Mouse (Mus musculus) hindbrain, embryonic 11.5 days (tissue): ENCODE measurements around the gene Tspan31. TPM values are rescaled to one million over a fixed set of nuclear protein-coding genes. Genes with fewer than 3 reads are reported as not detected.
A peak's percentile ranks its signal among the peaks of the same experiment; 100 is the strongest.

Experiments
- ATAC-seq: fragments of 200-750 bp; cut with Nextera tagmentation; 2 replicates; pipeline ENCODE4 v1.8.0; 2017; ENCODE audit warnings: mild to moderate bottlenecking, moderate TSS enrichment, moderate library complexity; ENCODE audit not compliant: low FRiP score
- DNase-seq: peaks from one replicate; pipeline ENCODE4 v3.0.0-alpha.2; 2015; ENCODE audit warnings: low spot score
- H3K27ac ChIP-seq: fragments of 300-500 bp; sonication (generic); 2 replicates; pipeline ENCODE4 v1.5.1; 2014; ENCODE audit warnings: mild to moderate bottlenecking, low read depth, low read length
- H3K27me3 ChIP-seq: fragments of 300-500 bp; sonication (generic); 2 replicates; pipeline ENCODE4 v1.6.1; 2014; ENCODE audit warnings: mild to moderate bottlenecking, low read length, moderate library complexity, mixed read lengths; ENCODE audit not compliant: control insufficient read depth, insufficient read depth
- H3K36me3 ChIP-seq: fragments of 300-500 bp; sonication (generic); 2 replicates; pipeline ENCODE4 v1.6.1; 2014; ENCODE audit warnings: mild to moderate bottlenecking, low read length, moderate library complexity, mixed read lengths; ENCODE audit not compliant: control insufficient read depth, insufficient read depth
- H3K4me1 ChIP-seq: fragments of 300-500 bp; sonication (generic); replicated peaks from 2 replicates; pipeline ENCODE4 v1.6.1; 2014; ENCODE audit warnings: low read length, mixed read lengths; ENCODE audit not compliant: control insufficient read depth, insufficient read depth
- H3K4me2 ChIP-seq: fragments of 300-500 bp; sonication (generic); replicated peaks from 2 replicates; pipeline ENCODE4 v1.6.1; 2014; ENCODE audit warnings: mild to moderate bottlenecking, low read depth, low read length
- H3K4me3 ChIP-seq: fragments of 300-500 bp; sonication (generic); 2 replicates; pipeline ENCODE4 v1.5.1; 2014; ENCODE audit warnings: low read depth, low read length
- H3K9ac ChIP-seq: fragments of 300-500 bp; sonication (generic); 2 replicates; pipeline ENCODE4 v1.6.1; 2014; ENCODE audit warnings: low read depth, low read length
- H3K9me3 ChIP-seq: fragments of 300-500 bp; sonication (generic); 2 replicates; pipeline ENCODE4 v1.6.1; 2016; ENCODE audit warnings: low read length; ENCODE audit not compliant: control insufficient read depth
- WGBS: fragments of 180-500 bp; shearing (Covaris S2); extraction: QIAGEN DNeasy Blood & Tissue Kit; methylation state at CpG from one replicate; pipeline ENCODE4 v1.1.7; 2014; 5-methylcytosine and 5-hydroxymethylcytosine counted together
- polyA plus RNA-seq: library from polyadenylated mRNA; unstranded; fragments of >200 nt; fragmentation: Nextera tagmentation; extraction: Ambion mirVana; gene quantifications from 2 replicates; pipeline ENCODE4 v1.2.1, GENCODE M21; 2014

Tspan31 gene
- polyA plus RNA-seq, 1 experiment from 2014 or later: 140 TPM

DNA sequence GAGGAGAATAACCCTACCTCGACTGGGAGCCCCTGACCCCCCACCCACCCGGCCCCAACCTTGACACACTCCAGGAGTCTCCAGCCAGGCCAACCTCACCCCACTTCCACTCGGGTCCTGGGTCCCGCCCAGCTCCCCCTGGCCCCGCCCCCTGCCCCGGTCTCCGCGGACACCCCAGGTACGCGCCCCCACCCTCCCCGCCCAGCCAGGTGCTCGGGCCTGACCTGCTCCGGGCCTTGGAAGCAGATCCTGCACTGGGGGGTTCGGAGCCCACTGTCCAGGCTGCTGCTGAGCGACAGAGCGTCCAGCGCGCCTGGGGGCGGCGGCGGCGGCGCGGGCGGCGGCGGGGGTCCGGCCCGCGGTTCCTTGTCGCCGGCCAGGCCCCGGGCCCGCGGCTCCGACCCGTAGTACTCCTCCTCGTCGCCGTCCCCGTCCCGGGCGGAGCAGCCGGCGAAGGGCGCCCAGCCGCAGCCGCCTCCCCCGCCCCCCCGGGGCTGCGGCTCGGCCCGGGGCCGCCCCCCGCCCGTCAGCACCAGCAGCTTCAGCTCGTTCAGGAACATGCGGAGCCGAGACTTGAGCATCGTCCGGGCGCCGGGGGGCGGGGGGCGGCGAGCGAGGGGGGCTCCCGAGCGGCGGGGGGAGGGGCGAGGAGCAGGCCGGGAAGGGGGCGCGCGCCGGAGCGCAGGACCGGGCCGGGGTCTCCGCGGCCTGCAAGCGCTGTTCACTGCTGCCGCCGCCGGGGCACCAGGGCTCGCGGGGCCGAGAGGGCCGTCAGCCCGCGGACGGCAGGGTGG, 10.7 kb downstream of the Tspan31 start:
- peak; percentile 63 for DNase-seq
- Histone ChIP-seq H3K4me2 (peak overlapping the region; percentile 98), H3K9me3 (no peaks in the 10 kb centered on the region), H3K9ac (peak overlapping the region; percentile 96), H3K27me3 (no peaks in the 10 kb centered on the region; the same call in 1 of the 2 replicates), H3K4me1 (peaks cover 5% of the 10 kb centered on the region; the same call in 1 of the 2 replicates), H3K27ac (peak overlapping the region; percentile 95), H3K36me3 (peaks cover 7% of the 10 kb centered on the region), H3K4me3 (peak overlapping the region; percentile 94)
- 2% methylated on average over 23 of the region's 92 CpGs for WGBS
- ATAC-seq: no peak

- Histone ChIP-seq H3K9ac (peak overlapping the region; percentile 96), H3K36me3 (peaks cover 7% of the 10 kb centered on the region), H3K4me1 (peaks cover 5% of the 10 kb centered on the region; the same call in 1 of the 2 replicates), H3K27ac (no peak overlapping the region; the same call in 1 of the 2 replicates), H3K4me3 (peak overlapping the region; percentile 94), H3K27me3 (no peaks in the 10 kb centered on the region; the same call in 1 of the 2 replicates), H3K4me2 (peak overlapping the region; percentile 98), H3K9me3 (no peaks in the 10 kb centered on the region)
- ATAC-seq: no peak
- WGBS: 6% methylated on average over 8 of the region's 8 CpGs
- no peak for DNase-seq
These were observed 11.4 kb downstream of the Tspan31 start for GRCm38 (mm10) chr10:127058708-127059107.

DNA sequence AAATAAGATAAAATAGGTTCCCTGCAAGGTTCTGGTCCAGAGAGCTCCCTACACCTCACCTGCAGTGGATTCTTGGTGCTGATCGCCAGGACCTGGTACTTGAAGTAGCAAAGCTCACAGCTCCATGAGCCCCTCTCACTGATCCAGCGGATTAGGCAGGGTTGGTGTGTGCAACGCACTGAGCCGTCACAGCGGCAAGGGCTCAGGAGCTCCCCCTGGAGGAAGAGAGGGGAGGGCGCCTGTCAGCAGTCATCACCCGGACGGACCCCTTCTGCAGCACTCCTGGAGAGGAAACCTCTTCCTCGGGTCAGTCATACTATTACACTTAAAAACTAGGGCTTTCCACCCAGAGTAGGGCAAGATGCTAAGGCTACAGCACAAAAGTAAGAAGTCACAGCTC, 11.9 kb downstream of the Tspan31 start:
- Histone ChIP-seq H3K4me2 (peak overlapping the region; percentile 98), H3K27ac (no peak overlapping the region), H3K4me3 (peak overlapping the region; percentile 94), H3K9ac (peak overlapping the region; percentile 96; the same call in 1 of the 2 replicates), H3K36me3 (peaks cover 7% of the 10 kb centered on the region), H3K4me1 (peaks cover 5% of the 10 kb centered on the region; the same call in 1 of the 2 replicates), H3K9me3 (no peaks in the 10 kb centered on the region), H3K27me3 (no peaks in the 10 kb centered on the region; the same call in 1 of the 2 replicates)
- WGBS: under 1% methylated on average over 9 of the region's 9 CpGs
- ATAC-seq: peak; percentile 17; the same call in 1 of the 2 replicates
- DNase-seq: peak; percentile 92

- H3K36me3 ChIP-seq: peaks cover 7% of the 10 kb centered on the region
- no peak for DNase-seq
- no peak for ATAC-seq
- H3K9me3 ChIP-seq: no peaks in the 10 kb centered on the region
- peaks cover under 1% of the 10 kb centered on the region; the same call in 1 of the 2 replicates for H3K27me3 ChIP-seq
- no peak overlapping the region for H3K27ac ChIP-seq
- H3K4me3 ChIP-seq: no peak overlapping the region
- no peak overlapping the region for H3K9ac ChIP-seq
- no peak overlapping the region for H3K4me2 ChIP-seq
- peaks cover 5% of the 10 kb centered on the region; the same call in 1 of the 2 replicates for H3K4me1 ChIP-seq
- 88% methylated on average over 20 of the region's 20 CpGs for WGBS
These were observed 13.6 kb downstream of the Tspan31 start for GRCm38 (mm10) chr10:127056490-127056889.

DNA sequence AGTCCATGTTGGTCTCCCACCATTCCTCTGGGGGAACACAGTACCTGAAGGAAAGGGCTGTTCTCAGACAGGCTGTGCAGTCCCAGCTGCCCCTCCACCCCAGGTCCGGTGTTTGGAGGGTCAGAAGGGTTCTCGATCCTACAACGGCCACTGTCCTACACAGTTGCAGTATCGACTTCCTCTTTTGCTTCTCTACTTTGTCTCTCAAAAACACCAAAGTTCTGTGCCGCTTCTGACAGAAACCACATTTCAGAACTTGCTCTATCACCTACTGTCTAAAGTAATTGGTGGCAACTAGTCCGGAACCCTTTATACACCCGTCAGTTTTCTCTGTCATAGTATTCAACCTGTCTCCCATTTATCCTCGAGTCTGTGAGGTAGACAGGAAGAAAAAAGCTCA, 14.7 kb downstream of the Tspan31 start:
- ATAC-seq: no peak
- H3K9ac ChIP-seq: no peak overlapping the region
- peaks cover 7% of the 10 kb centered on the region for H3K36me3 ChIP-seq
- no peak for DNase-seq
- no peak overlapping the region for H3K4me3 ChIP-seq
- H3K27ac ChIP-seq: no peak overlapping the region
- H3K4me2 ChIP-seq: no peak overlapping the region
- peaks cover 11% of the 10 kb centered on the region for H3K27me3 ChIP-seq
- WGBS: 87% methylated on average over 8 of the region's 8 CpGs
- peaks cover 5% of the 10 kb centered on the region; the same call in 1 of the 2 replicates for H3K4me1 ChIP-seq
- no peaks in the 10 kb centered on the region for H3K9me3 ChIP-seq

GRCm38 (mm10) chr10:127054646-127055045, 15.4 kb downstream of the Tspan31 start:
- H3K4me3 ChIP-seq: no peak overlapping the region
- H3K27ac ChIP-seq: no peak overlapping the region
- H3K4me1 ChIP-seq: peaks cover 5% of the 10 kb centered on the region; the same call in 1 of the 2 replicates
- DNase-seq: peak; percentile 32
- H3K9me3 ChIP-seq: no peaks in the 10 kb centered on the region
- peaks cover 7% of the 10 kb centered on the region for H3K36me3 ChIP-seq
- H3K27me3 ChIP-seq: peaks cover 18% of the 10 kb centered on the region
- H3K4me2 ChIP-seq: no peak overlapping the region
- 77% methylated on average over 4 of the region's 4 CpGs for WGBS
- ATAC-seq: no peak
- H3K9ac ChIP-seq: no peak overlapping the region

GRCm38 (mm10) chr10:127050119-127050474, 20.0 kb downstream of the Tspan31 start:
- no peak overlapping the region for H3K9ac ChIP-seq
- H3K27ac ChIP-seq: no peak overlapping the region
- peaks cover 41% of the 10 kb centered on the region for H3K27me3 ChIP-seq
- WGBS: 20% methylated on average over 10 of the region's 10 CpGs
- ATAC-seq: no peak
- no peaks in the 10 kb centered on the region for H3K4me1 ChIP-seq
- H3K36me3 ChIP-seq: no peaks in the 10 kb centered on the region
- no peak overlapping the region for H3K4me3 ChIP-seq
- H3K4me2 ChIP-seq: no peak overlapping the region
- no peak for DNase-seq
- H3K9me3 ChIP-seq: no peaks in the 10 kb centered on the region

GRCm38 (mm10) chr10:127049395-127050118, 20.5 kb downstream of the Tspan31 start:
- 3% methylated on average over 29 of the region's 29 CpGs for WGBS
- Histone ChIP-seq H3K27me3 (peaks cover 41% of the 10 kb centered on the region), H3K4me3 (no peak overlapping the region; the same call in 1 of the 2 replicates), H3K4me2 (no peak overlapping the region), H3K36me3 (no peaks in the 10 kb centered on the region), H3K27ac (no peak overlapping the region), H3K9ac (no peak overlapping the region; the same call in 1 of the 2 replicates), H3K4me1 (no peaks in the 10 kb centered on the region), H3K9me3 (no peaks in the 10 kb centered on the region)
- ATAC-seq (no peak), DNase-seq (peak; percentile 39)
